Mouse (Mus musculus): ENCODE measurements around the gene Ctdspl. TPM values are rescaled to one million over a fixed set of nuclear protein-coding genes. Genes with fewer than 3 reads are reported as not detected.

Gene Ctdspl
- polyA plus RNA-seq, 1 experiment, result 25.1 TPM

DNA sequence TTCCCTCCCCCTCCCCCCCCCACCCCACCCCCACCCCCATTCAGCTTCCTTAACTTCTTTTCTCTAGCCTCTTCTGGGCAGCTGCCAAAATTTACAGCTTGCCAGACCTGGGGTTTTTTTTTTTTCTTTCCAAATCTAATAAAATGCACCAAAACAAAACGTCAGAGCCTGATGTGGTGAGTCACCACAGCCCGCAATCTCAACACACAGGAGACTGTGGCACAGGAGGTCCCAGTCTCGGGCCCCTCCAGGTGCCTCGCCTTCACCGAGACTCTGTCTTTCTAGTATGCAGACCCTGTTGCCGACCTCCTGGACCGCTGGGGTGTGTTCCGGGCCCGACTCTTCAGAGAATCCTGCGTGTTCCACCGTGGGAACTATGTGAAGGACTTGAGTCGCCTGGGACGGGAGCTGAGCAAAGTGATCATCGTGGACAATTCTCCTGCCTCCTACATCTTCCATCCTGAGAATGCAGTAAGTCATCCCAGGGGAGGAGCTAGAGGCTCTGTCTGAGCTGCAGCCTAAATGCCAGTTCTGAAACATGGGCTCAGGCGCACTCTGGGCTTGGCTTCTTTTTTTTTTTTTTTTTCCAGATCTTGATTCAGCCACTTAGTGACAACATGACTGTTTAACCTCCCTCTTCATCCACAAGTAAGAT lies 111.0 kb downstream of the Ctdspl start:
- peaks cover 23% of the 10 kb centered on the region for H3K4me1 ChIP-seq (ENCODE audit: control insufficient read depth, insufficient read depth, low read length)

DNA sequence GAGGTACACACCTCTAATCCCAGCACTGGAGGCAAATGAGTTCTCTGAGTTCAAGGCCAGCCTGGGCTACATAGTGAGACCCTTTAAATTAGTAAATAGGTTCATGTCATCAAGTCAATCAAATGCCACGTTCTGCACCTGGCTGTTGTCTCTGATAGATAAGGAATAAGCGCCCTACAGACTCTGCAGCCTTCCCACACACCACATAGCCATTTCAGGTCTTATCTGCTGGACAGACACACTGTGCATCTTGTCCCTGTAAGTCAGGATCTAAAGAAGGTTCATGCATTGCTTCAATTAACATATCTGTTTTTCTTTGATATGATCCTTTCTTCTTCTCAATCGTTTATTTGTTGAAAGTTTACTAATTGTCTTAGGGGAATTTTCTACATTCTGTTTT lies 112.3 kb downstream of the Ctdspl start:
- Histone ChIP-seq H3K4me1 (ENCODE audit: control insufficient read depth, insufficient read depth, low read length) (peaks cover 19% of the 10 kb centered on the region), H3K4me3 (ENCODE audit: insufficient read depth, low read length) (no peak overlapping the region)
- TF ChIP-seq CTCF (IDR thresholded peaks at IDR 0.05; ENCODE audit: borderline replicate concordance, insufficient read depth, low read length) (no peak), POLR2A (IDR thresholded peaks at IDR 0.05; ENCODE audit: low read depth, low read length) (no peak)

More for the DNA sequence above, 111.0 kb downstream of the Ctdspl start:
- H3K27ac ChIP-seq (ENCODE audit: insufficient read depth, low read length), result peak overlapping the region; percentile 77
- H3K4me3 ChIP-seq (ENCODE audit: insufficient read depth, low read length), result no peak overlapping the region
- no peak for TF ChIP-seq CTCF (IDR thresholded peaks at IDR 0.05; ENCODE audit: borderline replicate concordance, insufficient read depth, low read length)
- TF ChIP-seq POLR2A (IDR thresholded peaks at IDR 0.05; ENCODE audit: low read depth, low read length), result no peak

DNA sequence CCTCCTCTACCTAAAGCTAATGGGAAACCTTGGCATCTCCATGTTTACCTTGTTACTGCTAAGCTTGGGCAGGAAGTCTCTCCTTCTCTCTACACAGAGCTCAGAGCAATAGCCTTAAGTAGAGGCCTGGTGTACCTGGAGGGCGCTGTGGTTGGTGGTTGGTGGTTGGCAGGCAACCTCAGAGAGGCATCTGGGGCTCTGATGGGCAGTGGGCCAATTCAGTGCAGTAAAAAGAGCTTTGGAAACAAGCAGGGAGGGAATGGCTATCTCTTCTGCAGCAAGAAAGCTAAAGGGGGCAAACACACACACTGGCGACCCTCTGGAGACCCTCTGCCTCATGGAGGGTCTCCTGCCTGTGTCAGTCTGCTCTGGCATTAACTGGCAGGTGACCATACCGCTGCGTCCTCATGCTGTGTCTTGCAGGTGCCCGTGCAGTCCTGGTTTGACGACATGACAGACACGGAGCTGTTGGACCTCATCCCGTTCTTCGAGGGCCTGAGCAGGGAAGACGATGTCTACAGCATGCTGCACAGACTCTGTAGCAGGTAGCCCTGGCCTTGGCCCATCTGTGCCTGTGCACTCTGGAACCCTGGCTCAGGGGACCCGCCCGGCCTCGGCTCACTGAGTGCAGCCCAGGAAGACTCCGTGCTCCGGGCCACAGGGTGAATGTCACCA lies 114.0 kb downstream of the Ctdspl start:
- H3K27ac ChIP-seq (ENCODE audit: insufficient read depth, low read length), result no peak overlapping the region
- H3K4me3 ChIP-seq (ENCODE audit: insufficient read depth, low read length), result no peak overlapping the region
- TF ChIP-seq CTCF (IDR thresholded peaks at IDR 0.05; ENCODE audit: borderline replicate concordance, insufficient read depth, low read length), result no peak
- H3K4me1 ChIP-seq (ENCODE audit: control insufficient read depth, insufficient read depth, low read length), result peaks cover 19% of the 10 kb centered on the region

More for the DNA sequence above, 112.3 kb downstream of the Ctdspl start:
- H3K27ac ChIP-seq (ENCODE audit: insufficient read depth, low read length), result no peak overlapping the region

DNA sequence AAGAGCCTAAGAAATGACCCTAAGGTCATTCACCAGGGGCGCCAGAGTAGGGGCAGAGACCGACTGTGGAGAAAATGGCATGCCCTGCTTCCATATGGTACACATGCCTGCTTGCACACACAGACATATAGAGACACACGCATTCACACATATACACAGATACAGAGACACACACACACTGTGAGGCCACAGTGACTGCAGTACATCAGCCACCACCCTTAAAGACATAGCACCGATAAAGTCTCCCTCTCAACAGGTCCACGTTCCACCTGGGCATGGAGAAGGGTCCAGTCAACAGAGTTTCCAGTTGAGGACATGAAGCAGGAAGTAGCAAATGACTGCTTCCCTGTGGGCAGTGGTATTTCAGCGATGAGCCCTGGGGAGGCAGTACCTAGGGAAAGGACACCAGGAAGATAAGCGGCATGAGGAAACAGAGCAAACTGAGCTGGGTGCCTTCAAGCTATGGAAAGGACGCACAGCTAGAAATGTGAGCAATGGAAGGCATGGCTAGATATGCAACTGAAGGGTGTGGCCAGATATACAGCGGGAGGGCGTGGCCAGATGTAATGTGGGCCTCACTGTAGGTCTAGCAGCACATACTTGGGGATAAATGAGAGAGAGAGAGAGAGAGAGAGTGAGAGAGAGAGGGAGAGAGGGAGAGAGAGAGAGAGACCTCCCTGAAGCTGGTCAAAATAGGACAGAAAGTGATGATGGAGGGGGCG lies 122.1 kb downstream of the Ctdspl start:
- TF ChIP-seq POLR2A (IDR thresholded peaks at IDR 0.05; ENCODE audit: low read depth, low read length) (no peak), CTCF (IDR thresholded peaks at IDR 0.05; ENCODE audit: borderline replicate concordance, insufficient read depth, low read length) (no peak)
- Histone ChIP-seq H3K27ac (ENCODE audit: insufficient read depth, low read length) (no peak overlapping the region), H3K4me1 (ENCODE audit: control insufficient read depth, insufficient read depth, low read length) (no peaks in the 10 kb centered on the region; the same call in 1 of the 2 replicates), H3K4me3 (ENCODE audit: insufficient read depth, low read length) (no peak overlapping the region)

DNA sequence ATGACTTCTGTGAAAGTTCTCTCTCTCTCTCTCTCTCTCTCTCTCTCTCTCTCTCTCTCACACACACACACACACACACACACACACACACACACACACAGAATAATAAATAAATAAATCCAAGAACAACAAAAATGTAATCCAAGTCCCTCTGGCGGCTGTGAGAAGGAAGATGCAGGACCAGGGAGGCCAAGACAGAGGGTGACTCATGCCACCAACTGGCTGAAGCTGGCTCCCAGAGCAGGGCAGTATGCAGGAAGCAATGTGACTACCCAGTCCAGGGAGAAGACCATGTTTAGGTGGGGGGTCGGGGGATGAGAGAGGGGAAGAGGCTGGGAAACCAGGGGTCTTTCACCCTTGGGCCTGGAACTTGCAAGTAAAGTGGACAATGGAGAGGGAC lies 124.9 kb downstream of the Ctdspl start:
- H3K4me1 ChIP-seq (ENCODE audit: control insufficient read depth, insufficient read depth, low read length), result no peaks in the 10 kb centered on the region; the same call in 1 of the 2 replicates
- TF ChIP-seq POLR2A (IDR thresholded peaks at IDR 0.05; ENCODE audit: low read depth, low read length) (no peak), CTCF (IDR thresholded peaks at IDR 0.05; ENCODE audit: borderline replicate concordance, insufficient read depth, low read length) (peak; percentile 27; the same call in 1 of the 2 replicates)
- H3K27ac ChIP-seq (ENCODE audit: insufficient read depth, low read length), result no peak overlapping the region
- no peak overlapping the region for H3K4me3 ChIP-seq (ENCODE audit: insufficient read depth, low read length)

GRCm38 (mm10) chr9:119052154-119052944 lies 126.1 kb downstream of the Ctdspl start, which contains the start of gene Vill:
TSS of gene Vill (plus strand) at chr9:119052778.
- TF ChIP-seq CTCF (IDR thresholded peaks at IDR 0.05; ENCODE audit: borderline replicate concordance, insufficient read depth, low read length) (no peak), POLR2A (IDR thresholded peaks at IDR 0.05; ENCODE audit: low read depth, low read length) (peak; percentile 49)
- peak within 1 kb of the TSS; percentile 11 for H3K4me3 ChIP-seq (ENCODE audit: insufficient read depth, low read length)
- no peak within 1 kb of the TSS for H3K27ac ChIP-seq (ENCODE audit: insufficient read depth, low read length)
- H3K4me1 ChIP-seq (ENCODE audit: control insufficient read depth, insufficient read depth, low read length), result no peaks in the 10 kb centered on the region; the same call in 1 of the 2 replicates

- Histone ChIP-seq H3K4me3 (ENCODE audit: insufficient read depth, low read length) (no peak overlapping the region), H3K27ac (ENCODE audit: insufficient read depth, low read length) (no peak overlapping the region), H3K4me1 (ENCODE audit: control insufficient read depth, insufficient read depth, low read length) (no peaks in the 10 kb centered on the region)
- TF ChIP-seq CTCF (IDR thresholded peaks at IDR 0.05; ENCODE audit: borderline replicate concordance, insufficient read depth, low read length) (no peak), POLR2A (IDR thresholded peaks at IDR 0.05; ENCODE audit: low read depth, low read length) (no peak)
These were observed 127.8 kb downstream of the Ctdspl start for GRCm38 (mm10) chr9:119053964-119054576.

- TF ChIP-seq POLR2A (IDR thresholded peaks at IDR 0.05; ENCODE audit: low read depth, low read length) (no peak), CTCF (IDR thresholded peaks at IDR 0.05; ENCODE audit: borderline replicate concordance, insufficient read depth, low read length) (no peak)
- no peak overlapping the region for H3K4me3 ChIP-seq (ENCODE audit: insufficient read depth, low read length)
- no peaks in the 10 kb centered on the region for H3K4me1 ChIP-seq (ENCODE audit: control insufficient read depth, insufficient read depth, low read length)
- H3K27ac ChIP-seq (ENCODE audit: insufficient read depth, low read length), result no peak overlapping the region
These were observed 129.1 kb downstream of the Ctdspl start for GRCm38 (mm10) chr9:119055336-119055735.

GRCm38 (mm10) chr9:119058245-119058644 lies 132.0 kb downstream of the Ctdspl start:
- H3K4me3 ChIP-seq (ENCODE audit: insufficient read depth, low read length), result no peak overlapping the region
- TF ChIP-seq CTCF (IDR thresholded peaks at IDR 0.05; ENCODE audit: borderline replicate concordance, insufficient read depth, low read length) (no peak), POLR2A (IDR thresholded peaks at IDR 0.05; ENCODE audit: low read depth, low read length) (no peak)

More at GRCm38 (mm10) chr9:119058245-119058644, 132.0 kb downstream of the Ctdspl start:
- H3K4me1 ChIP-seq (ENCODE audit: control insufficient read depth, insufficient read depth, low read length), result no peaks in the 10 kb centered on the region
- H3K27ac ChIP-seq (ENCODE audit: insufficient read depth, low read length), result no peak overlapping the region
